Mouse (Mus musculus) kidney, embryonic 16.5 days (tissue): ENCODE results near the gene Clp1. TPM values are rescaled to one million over a fixed set of nuclear protein-coding genes. Genes with fewer than 3 reads are reported as not detected.

Experiments
- ATAC-seq: fragments of 200-750 bp; cut with Nextera tagmentation; 2 replicates; pipeline ENCODE4 v1.8.0; 2017; ENCODE audit warnings: moderate TSS enrichment; ENCODE audit not compliant: low FRiP score, low TSS enrichment
- H3K27ac ChIP-seq: fragments of 300-500 bp; sonication (generic); 2 replicates; pipeline ENCODE4 v1.5.1; 2014; ENCODE audit warnings: low read length
- H3K27me3 ChIP-seq: fragments of 300-500 bp; sonication (generic); 2 replicates; pipeline ENCODE4 v1.6.1; 2014; ENCODE audit warnings: low read length, control low read depth, mixed read lengths; ENCODE audit not compliant: insufficient read depth
- H3K36me3 ChIP-seq: fragments of 300-500 bp; sonication (generic); 2 replicates; pipeline ENCODE4 v1.6.1; 2014; ENCODE audit warnings: low read length, control low read depth, mixed read lengths; ENCODE audit not compliant: insufficient read depth
- H3K4me1 ChIP-seq: fragments of 300-500 bp; sonication (generic); 2 replicates; pipeline ENCODE4 v1.6.1; 2014; ENCODE audit warnings: low read length, control low read depth, mixed read lengths; ENCODE audit not compliant: insufficient read depth
- H3K4me2 ChIP-seq: fragments of 300-500 bp; sonication (generic); replicated peaks from 2 replicates; pipeline ENCODE4 v1.6.1; 2014; ENCODE audit warnings: low read depth, low read length
- H3K4me3 ChIP-seq: fragments of 300-500 bp; sonication (generic); 2 replicates; pipeline ENCODE4 v1.5.1; 2014; ENCODE audit warnings: mild to moderate bottlenecking, low read length
- H3K9ac ChIP-seq: fragments of 300-500 bp; sonication (generic); replicated peaks from 2 replicates; pipeline ENCODE4 v1.6.1; 2014; ENCODE audit warnings: low read length
- H3K9me3 ChIP-seq: fragments of 300-500 bp; sonication (generic); 2 replicates; pipeline ENCODE4 v1.6.1; 2016; ENCODE audit warnings: low read length, control low read depth
- WGBS: fragments of 180-500 bp; shearing (Covaris S2); extraction: QIAGEN DNeasy Blood & Tissue Kit; methylation state at CpG from one replicate; pipeline ENCODE4 v1.1.7; 2014; 5-methylcytosine and 5-hydroxymethylcytosine counted together
- polyA plus RNA-seq: library from polyadenylated mRNA; unstranded; fragments of >200 nt; fragmentation: Nextera tagmentation; extraction: Ambion mirVana; gene quantifications from 2 replicates; pipeline ENCODE4 v1.2.1, GENCODE M21; 2015

Gene Clp1
- 31.1 and 32.1 TPM in 2 replicates for polyA plus RNA-seq

DNA sequence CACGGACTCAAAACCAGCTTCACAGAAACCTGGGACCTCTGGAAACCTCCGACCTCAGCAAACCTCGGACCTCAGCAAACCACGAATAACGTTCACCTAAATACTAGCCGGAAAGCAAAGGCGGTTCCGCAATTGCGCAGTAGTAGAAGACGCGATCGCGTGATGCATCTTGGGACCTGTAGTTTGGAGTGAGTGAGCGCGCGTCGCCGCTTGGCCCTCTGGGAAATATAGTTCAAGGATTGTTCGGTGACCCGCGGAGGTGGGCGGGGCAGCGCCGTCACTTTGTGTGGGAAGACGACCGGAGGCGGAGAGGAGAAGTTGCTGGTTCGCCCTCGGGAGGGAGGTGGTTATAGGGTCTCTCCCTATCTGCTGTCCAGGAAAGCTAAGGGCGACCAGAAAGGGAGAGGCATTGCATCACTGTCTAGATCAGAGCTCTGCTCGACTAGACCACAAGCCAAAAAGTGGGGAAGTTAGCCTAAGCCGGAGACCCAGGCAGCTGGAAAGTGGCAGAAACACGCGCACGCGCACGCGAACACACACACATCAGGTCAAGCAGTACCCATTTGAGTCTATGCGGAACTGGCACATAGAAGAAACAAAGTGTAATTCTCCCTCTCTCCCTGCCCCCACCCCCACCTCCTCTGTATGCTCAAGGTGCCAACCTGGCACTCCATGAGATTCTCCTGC lies at the start of gene Clp1:
TSS of gene Clp1 (minus strand) at position 179 of the 687 bp plus-strand sequence.
- Histone ChIP-seq H3K4me3 (peak within 1 kb of the TSS; percentile 69), H3K9me3 (no peaks in the 10 kb centered on the region), H3K27ac (peak within 1 kb of the TSS; percentile 89), H3K27me3 (no peaks in the 10 kb centered on the region), H3K4me2 (peak within 1 kb of the TSS; percentile 81), H3K4me1 (peaks cover 21% of the 10 kb centered on the region), H3K36me3 (peaks cover 18% of the 10 kb centered on the region), H3K9ac (peak within 1 kb of the TSS; percentile 69)
- WGBS, result under 1% methylated on average over 39 of the region's 39 CpGs
- ATAC-seq, result peak; percentile 95

DNA sequence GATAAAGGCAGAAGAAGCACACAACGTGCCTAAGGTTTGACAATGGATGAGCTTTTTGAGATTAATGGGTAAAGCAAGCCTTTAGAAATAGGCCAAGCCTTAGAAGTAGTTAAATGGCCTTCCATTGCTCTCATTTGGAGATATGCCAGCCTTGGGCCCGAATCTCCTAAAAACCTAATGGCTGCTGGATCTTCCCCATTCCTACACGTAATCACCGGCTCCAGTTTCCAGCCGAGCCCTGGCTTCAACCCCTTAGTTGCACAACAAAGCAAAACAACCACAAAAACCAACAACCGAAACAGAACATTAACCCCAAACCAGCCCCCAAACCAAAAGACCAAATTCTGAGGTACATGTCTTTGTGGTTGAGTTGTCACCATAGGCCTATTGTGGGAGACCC lies 48.5 kb upstream of the Clp1 start:
- peak overlapping the region; percentile 74 for H3K27ac ChIP-seq

GRCm38 (mm10) chr2:84775241-84775640 lies 48.1 kb upstream of the Clp1 start, which contains the start of gene Serping1:
Gene Serping1 (minus strand): TSS chr2:84775444.
- 42% methylated on average over 9 of the region's 9 CpGs for WGBS
- H3K4me1 ChIP-seq, result peaks cover 13% of the 10 kb centered on the region
- peak within 1 kb of the TSS; percentile 81 for H3K27ac ChIP-seq
- H3K9me3 ChIP-seq, result no peaks in the 10 kb centered on the region
- no peaks in the 10 kb centered on the region for H3K27me3 ChIP-seq
- H3K4me3 ChIP-seq, result peak within 1 kb of the TSS; percentile 49
- H3K36me3 ChIP-seq, result no peaks in the 10 kb centered on the region
- H3K9ac ChIP-seq, result peak within 1 kb of the TSS; percentile 72
- peak; percentile 71 for ATAC-seq
- peak within 1 kb of the TSS; percentile 65 for H3K4me2 ChIP-seq

More for the DNA sequence above, 48.5 kb upstream of the Clp1 start:
- Histone ChIP-seq H3K4me1 (peaks cover 13% of the 10 kb centered on the region), H3K27me3 (no peaks in the 10 kb centered on the region), H3K9me3 (no peaks in the 10 kb centered on the region), H3K4me3 (no peak overlapping the region), H3K36me3 (no peaks in the 10 kb centered on the region), H3K9ac (no peak overlapping the region), H3K4me2 (no peak overlapping the region)
- no peak for ATAC-seq
- 67% methylated on average over 6 of the region's 6 CpGs for WGBS

DNA sequence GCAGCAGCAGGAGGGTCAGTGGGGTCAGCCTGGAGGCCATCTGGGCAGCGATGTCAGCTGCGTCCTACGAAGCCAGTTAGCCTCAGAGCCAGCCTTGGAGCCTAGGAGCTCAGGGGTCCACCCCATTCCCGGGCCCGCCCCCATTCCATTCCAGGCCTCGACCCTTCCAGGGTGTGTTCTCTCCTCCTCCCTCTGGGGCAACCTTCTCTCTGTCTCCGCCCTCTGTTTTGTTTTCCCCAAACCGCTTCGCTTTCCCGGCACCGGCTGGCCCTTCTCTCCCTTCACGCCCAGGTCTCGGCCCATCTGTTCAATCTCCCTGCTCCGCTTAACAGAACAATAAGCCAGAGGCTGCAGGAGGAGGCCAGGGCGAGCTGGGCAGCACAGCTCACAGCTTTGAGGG lies 47.6 kb upstream of the Clp1 start:
- no peaks in the 10 kb centered on the region; the same call in 1 of the 2 replicates for H3K36me3 ChIP-seq
- no peaks in the 10 kb centered on the region for H3K9me3 ChIP-seq
- peak overlapping the region; percentile 72 for H3K9ac ChIP-seq
- peak; percentile 97 for ATAC-seq
- peak overlapping the region; percentile 81 for H3K27ac ChIP-seq
- H3K4me2 ChIP-seq, result peak overlapping the region; percentile 65
- WGBS, result 2% methylated on average over 14 of the region's 15 CpGs
- H3K27me3 ChIP-seq, result no peaks in the 10 kb centered on the region
- H3K4me3 ChIP-seq, result peak overlapping the region; percentile 49
- peaks cover 13% of the 10 kb centered on the region for H3K4me1 ChIP-seq

- Histone ChIP-seq H3K4me1 (peaks cover 13% of the 10 kb centered on the region), H3K9me3 (no peaks in the 10 kb centered on the region), H3K9ac (no peak overlapping the region), H3K27me3 (no peaks in the 10 kb centered on the region), H3K36me3 (no peaks in the 10 kb centered on the region; the same call in 1 of the 2 replicates), H3K27ac (no peak overlapping the region), H3K4me3 (no peak overlapping the region), H3K4me2 (no peak overlapping the region)
- ATAC-seq, result no peak
- 76% methylated on average over 5 of the region's 5 CpGs for WGBS
Observed at GRCm38 (mm10) chr2:84773195-84773594, 46.0 kb upstream of the Clp1 start.

- Histone ChIP-seq H3K9me3 (no peaks in the 10 kb centered on the region), H3K4me1 (peaks cover 13% of the 10 kb centered on the region), H3K27ac (no peak overlapping the region), H3K4me3 (no peak overlapping the region), H3K27me3 (no peaks in the 10 kb centered on the region), H3K4me2 (no peak overlapping the region), H3K9ac (no peak overlapping the region), H3K36me3 (no peaks in the 10 kb centered on the region; the same call in 1 of the 2 replicates)
- 92% methylated on average over 4 of the region's 4 CpGs for WGBS
- ATAC-seq, result no peak
Observed at GRCm38 (mm10) chr2:84772454-84772853, 45.3 kb upstream of the Clp1 start.

GRCm38 (mm10) chr2:84770501-84770900 lies 43.4 kb upstream of the Clp1 start:
- Histone ChIP-seq H3K36me3 (no peaks in the 10 kb centered on the region; the same call in 1 of the 2 replicates), H3K9me3 (no peaks in the 10 kb centered on the region), H3K27ac (no peak overlapping the region), H3K9ac (no peak overlapping the region), H3K4me3 (no peak overlapping the region), H3K4me2 (no peak overlapping the region), H3K27me3 (no peaks in the 10 kb centered on the region), H3K4me1 (peaks cover 12% of the 10 kb centered on the region)
- ATAC-seq, result no peak
- WGBS, result 77% methylated on average over 6 of the region's 6 CpGs

- Histone ChIP-seq H3K9ac (no peak overlapping the region), H3K27me3 (no peaks in the 10 kb centered on the region), H3K9me3 (no peaks in the 10 kb centered on the region), H3K27ac (no peak overlapping the region), H3K4me2 (no peak overlapping the region), H3K36me3 (no peaks in the 10 kb centered on the region), H3K4me3 (no peak overlapping the region), H3K4me1 (no peaks in the 10 kb centered on the region)
- no peak for ATAC-seq
- WGBS, result 42% methylated on average over 1 of the region's 1 CpGs
Observed at GRCm38 (mm10) chr2:84762818-84763217, 35.7 kb upstream of the Clp1 start.

- no peak overlapping the region for H3K4me2 ChIP-seq
- H3K4me1 ChIP-seq, result no peaks in the 10 kb centered on the region
- H3K27me3 ChIP-seq, result no peaks in the 10 kb centered on the region
- H3K9me3 ChIP-seq, result no peaks in the 10 kb centered on the region
- no peak overlapping the region for H3K4me3 ChIP-seq
- no peak for ATAC-seq
- WGBS, result 54% methylated on average over 4 of the region's 4 CpGs
- H3K9ac ChIP-seq, result no peak overlapping the region
- H3K27ac ChIP-seq, result no peak overlapping the region
- H3K36me3 ChIP-seq, result no peaks in the 10 kb centered on the region
Observed at GRCm38 (mm10) chr2:84762295-84762694, 35.1 kb upstream of the Clp1 start.

- WGBS, result 73% methylated on average over 1 of the region's 1 CpGs
Observed at GRCm38 (mm10) chr2:84761840-84762239, 34.7 kb upstream of the Clp1 start.

More at GRCm38 (mm10) chr2:84761840-84762239, 34.7 kb upstream of the Clp1 start:
- no peak overlapping the region for H3K4me3 ChIP-seq
- no peak overlapping the region for H3K27ac ChIP-seq
- no peaks in the 10 kb centered on the region for H3K9me3 ChIP-seq
- no peak overlapping the region for H3K4me2 ChIP-seq
- no peaks in the 10 kb centered on the region for H3K4me1 ChIP-seq
- ATAC-seq, result no peak
- H3K36me3 ChIP-seq, result no peaks in the 10 kb centered on the region
- no peaks in the 10 kb centered on the region for H3K27me3 ChIP-seq
- H3K9ac ChIP-seq, result no peak overlapping the region
